Mouse (Mus musculus) kidney, adult 18-20 months (tissue): ENCODE measurements around the gene Slc35f4.
A peak's percentile ranks its signal among the peaks of the same experiment; 100 is the strongest.

Experiments
- DNase-seq: peaks from one replicate; pipeline ENCODE4 v3.0.0; 2021

Slc35f4 gene

DNA sequence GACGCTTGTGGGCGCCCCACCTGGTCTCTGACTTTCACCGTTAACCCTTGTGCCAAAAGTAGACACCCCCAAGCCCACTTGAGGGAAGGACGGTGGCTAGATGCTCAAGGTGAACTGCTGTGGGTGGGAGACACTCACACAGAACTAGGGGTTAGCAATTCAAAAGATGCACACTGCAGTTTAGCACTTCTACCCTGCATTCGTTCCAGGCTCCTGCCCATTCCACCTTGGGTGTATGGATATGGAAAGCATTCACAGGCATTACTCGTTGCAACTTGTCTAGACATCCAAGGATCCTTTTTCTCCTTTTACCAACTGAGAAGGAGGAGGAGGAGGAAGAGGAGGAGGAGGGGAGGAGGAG, at the start of gene Slc35f4:
Gene Slc35f4, minus strand, starts transcription at position 116 of the 361 bp plus-strand sequence.
- no peak for DNase-seq

GRCm38 (mm10) chr14:49568369-49568768, 42.5 kb upstream of the Slc35f4 start:
- no peak for DNase-seq

GRCm38 (mm10) chr14:49560706-49561105, 34.9 kb upstream of the Slc35f4 start:
- DNase-seq: no peak

DNA sequence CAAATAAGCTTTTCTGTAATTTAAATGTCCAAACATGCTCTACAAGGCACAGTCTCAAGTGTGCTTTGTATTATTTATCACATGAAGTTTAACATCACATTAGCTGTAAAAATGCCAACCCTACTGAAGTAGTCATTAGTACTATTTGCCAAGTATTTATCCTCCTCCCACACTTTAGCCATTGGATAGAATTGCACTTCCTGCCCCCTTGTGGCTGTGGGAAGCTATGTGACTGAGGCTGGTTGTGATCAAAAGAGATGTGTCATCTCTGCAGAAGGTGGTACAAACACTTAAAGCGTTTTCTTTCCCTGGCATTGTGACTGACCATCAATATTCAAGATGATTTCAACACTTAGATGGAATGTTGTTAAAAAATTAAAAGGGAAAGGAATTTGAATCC, 14.3 kb upstream of the Slc35f4 start:
- DNase-seq: no peak

- peak; percentile 58 for DNase-seq
Observed at GRCm38 (mm10) chr14:49525176-49525930, 493 bp downstream of the Slc35f4 start.

DNA sequence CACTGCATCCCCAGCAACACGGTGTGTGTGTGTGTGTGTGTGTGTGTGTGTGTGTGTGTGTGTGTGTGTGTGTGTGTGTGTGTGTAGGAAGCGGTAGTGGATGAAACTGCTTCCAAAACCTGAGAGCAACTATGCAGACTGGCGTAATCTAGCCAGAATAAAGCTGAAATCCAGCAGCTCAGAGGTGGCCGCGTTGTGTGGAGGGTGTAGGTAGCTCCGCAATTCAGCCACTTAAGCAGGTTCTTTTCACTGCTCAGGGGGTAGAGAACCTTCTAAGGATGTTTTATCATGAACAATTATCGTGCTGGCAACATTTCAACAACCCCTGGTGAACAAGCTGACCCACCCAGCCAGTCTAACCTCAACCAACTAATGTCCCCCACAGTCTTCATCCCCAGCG, 1.2 kb downstream of the Slc35f4 start:
- DNase-seq: no peak

DNA sequence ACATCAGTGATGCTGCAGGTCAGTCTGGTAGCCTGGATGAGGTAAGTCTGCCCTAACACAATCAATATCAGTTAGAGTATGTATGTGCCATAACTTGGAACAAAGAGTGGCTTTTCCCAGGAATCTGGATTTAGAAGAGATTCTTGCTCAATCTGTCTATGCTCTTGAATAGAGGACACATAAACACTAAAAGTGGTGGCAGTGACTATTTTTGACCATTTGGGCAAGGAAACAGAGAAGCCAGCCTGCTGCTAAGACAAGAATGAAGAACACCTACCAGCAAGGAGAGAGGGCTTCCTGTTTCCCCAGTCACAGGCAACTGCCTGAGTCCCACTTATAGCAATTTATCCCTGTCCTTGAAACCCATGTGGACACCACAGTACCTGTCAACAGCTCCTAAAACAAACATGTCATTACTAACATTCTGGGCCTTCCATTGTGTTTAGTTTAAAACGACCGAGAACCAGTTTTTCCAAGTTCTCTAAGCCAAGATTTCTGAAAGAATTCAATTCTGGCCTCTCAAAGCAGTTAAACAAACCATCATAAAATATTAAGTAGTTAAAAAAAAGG, 10.7 kb downstream of the Slc35f4 start:
- DNase-seq: no peak

DNA sequence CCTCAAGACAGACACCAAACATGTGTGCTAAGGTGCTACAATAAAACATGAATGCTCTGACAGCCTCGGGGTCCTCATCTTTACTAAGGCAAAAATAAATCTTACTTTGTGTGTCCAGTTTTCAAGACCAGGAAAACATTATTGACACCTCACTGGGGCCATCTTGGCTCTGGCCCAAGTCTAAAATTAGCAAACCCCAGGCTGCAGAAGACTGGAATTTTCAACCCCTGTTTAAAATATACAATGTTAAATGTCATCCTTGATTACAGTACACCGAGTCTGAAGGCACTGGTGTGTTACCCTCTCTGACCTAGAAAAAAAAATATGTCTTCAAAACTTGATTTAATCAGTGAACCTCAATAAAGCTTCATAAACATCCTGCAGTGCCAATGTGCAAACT, 11.7 kb downstream of the Slc35f4 start:
- DNase-seq: no peak

DNA sequence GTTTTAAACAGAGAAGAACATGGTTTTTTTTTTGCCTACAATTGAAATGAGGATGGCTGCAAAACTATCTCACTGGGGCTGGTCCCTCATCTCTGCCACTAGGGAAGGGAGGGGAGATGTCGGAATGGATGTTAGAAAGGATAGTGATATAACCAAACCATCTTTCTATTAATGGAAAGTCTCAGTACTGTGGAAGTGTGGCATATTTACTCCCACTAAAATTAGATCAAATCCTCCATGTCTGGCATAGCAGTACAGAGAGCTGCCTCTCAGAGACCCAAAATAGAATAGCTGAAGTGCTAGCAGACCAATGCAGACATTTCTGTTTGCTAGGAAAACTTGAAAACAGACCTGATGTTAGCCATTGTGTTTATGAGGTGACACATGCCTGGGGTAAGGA, 30.7 kb downstream of the Slc35f4 start:
- no peak for DNase-seq

DNA sequence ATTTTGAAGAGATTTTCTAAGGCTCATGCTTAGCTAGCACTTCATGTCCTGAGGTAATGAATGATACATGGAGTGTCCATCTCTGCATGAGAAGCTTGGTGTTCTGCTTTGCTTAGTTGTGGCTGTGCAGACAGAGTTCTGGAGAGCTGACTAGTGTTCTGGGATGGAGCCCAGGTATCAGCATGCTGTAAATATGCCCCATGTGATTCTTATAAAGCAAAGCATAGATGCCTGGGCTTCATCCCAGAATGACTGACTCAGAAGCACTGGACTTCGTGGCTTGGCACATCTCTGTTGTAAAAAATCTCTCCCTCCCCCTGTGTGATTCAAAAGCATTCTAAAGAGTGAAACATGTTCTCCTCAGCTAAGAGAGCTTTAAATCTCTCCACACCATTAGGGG, 32.1 kb downstream of the Slc35f4 start:
- DNase-seq: no peak

GRCm38 (mm10) chr14:49492506-49492905, 33.3 kb downstream of the Slc35f4 start:
- DNase-seq: no peak

DNA sequence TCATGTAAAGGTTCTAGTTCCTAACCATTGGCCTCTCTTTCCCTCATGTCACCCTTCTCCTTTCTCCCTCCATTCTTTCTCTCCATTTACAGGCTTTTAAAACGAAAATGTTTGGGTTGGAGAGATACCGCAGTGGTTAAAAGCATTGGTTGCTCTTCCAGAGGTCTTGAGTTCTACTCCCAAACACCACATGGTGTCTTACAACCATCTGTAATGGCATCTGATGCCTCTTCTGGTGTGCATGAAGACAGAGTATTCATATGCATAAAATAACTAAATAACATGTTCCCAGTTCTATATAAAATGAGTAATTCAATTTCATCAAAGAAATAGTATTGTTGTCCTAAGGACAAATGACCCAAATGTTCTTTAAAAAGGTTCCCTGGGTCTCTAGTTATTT, 49.2 kb downstream of the Slc35f4 start:
- DNase-seq: no peak

DNA sequence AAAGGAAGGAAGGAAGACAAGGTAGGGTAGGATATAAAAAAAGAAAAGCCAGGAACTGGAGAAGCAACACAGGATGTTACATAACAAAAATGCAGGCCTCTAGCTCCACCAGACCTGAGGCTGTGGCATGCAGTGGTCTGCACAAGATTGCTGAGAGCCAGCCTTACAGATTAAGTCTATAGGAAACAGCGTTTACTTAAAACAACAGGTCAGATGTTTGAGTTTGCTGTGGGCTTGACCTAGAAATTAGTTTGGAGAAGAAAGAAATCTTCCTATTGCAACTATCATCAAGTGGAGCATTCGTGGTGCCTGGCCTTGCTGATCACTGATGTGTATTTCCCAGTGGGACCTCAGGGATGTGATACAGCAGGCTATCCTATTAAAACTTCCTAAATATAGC, 64.1 kb downstream of the Slc35f4 start:
- DNase-seq: no peak

GRCm38 (mm10) chr14:49460799-49461198, 65.0 kb downstream of the Slc35f4 start:
- DNase-seq: no peak

- no peak for DNase-seq
Observed at GRCm38 (mm10) chr14:49454283-49454914, 71.4 kb downstream of the Slc35f4 start.

DNA sequence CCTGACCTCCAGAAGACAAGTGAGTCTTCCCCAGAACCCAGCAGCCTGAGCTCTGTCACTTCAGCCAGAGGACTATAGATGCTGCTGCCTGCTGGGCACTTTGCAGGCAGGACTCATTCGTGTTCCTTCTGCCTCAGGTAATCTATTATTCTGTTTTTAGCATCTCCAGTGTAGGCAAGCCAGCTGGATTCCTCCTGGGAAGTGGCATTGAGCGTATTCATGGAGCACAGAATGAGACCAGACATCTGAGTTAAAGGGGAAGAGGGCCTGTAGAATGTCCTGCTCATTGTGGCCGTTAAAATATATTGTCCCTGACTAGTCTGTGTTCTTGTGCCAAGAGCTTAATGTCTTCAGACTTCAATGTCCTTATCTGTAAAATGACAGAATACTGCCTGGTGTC, 72.1 kb downstream of the Slc35f4 start:
- DNase-seq: no peak

- DNase-seq: no peak
Observed at GRCm38 (mm10) chr14:49447669-49448068, 78.2 kb downstream of the Slc35f4 start.

DNA sequence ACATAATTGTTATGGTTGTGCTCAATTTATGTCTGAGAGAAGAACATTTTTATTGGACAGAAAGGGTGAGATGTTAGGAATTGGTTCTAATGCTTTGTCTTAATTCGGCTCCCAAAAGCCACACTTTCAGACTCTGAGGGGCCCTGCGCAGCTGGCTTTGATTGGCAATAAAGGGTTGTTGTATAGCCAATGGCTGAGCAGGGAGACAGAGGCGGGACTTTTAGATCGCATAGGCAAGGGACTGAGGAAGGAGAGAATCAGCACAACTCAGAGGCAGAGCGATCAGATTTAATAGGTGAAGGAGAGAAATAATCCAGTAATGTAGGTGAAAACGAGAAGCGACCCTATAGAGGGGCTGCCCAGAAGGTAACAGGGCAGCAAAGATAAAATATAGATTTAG, 79.4 kb downstream of the Slc35f4 start:
- DNase-seq: no peak

- no peak for DNase-seq
Observed at GRCm38 (mm10) chr14:49436811-49437210, 89.0 kb downstream of the Slc35f4 start.

DNA sequence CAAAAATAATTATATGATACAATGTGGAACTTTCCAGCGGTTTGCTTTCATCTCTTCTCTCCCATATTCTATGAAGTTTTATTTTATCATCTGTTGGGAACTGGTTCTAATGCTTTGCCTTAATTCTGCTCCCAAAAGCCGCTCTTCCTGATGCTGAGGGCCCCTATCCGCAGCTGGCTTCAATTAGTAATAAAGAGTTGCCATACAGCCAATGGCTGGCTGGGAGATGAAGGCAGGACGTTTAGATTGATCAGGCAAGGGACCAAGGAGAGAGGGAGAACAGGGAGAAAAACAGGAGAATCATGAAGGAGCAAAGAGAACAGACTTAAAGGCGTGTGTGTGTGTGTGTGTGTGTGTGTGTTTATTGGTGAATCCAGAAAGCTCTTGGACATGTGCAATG, 94.0 kb downstream of the Slc35f4 start:
- DNase-seq: no peak

DNA sequence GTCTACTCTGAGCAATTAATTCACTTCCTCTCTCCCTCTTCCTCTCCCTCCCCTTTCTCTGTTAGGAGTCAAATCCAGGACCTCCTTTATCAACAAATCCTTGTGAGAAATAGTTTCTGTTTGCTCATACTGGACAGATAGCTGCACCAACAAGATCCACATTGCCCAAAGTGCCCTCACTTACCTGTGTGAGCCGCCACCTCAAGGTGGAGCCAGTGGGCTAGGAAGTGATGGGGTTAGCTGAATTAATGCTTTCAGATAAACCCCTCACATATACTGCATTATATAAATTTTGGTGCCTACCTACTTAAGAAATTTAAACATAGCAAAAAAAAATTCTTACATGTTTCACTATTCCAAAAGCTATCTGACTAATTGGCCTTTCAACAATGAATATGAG, 133.4 kb downstream of the Slc35f4 start:
- no peak for DNase-seq

- no peak for DNase-seq
Observed at GRCm38 (mm10) chr14:49362161-49362560, 163.7 kb downstream of the Slc35f4 start.

GRCm38 (mm10) chr14:49355561-49355960, 170.3 kb downstream of the Slc35f4 start:
- DNase-seq: no peak

GRCm38 (mm10) chr14:49348897-49349250, 177.0 kb downstream of the Slc35f4 start:
- DNase-seq: peak; percentile 84
